Mouse (Mus musculus) erythroblast, embryonic 14.5 days (primary cell): ENCODE data around the gene Zyg11b.

Source experiments
- GATA1 ChIP-seq: IDR thresholded peaks from 2 replicates; pipeline ENCODE4 v1.6.1; 2012; ENCODE audit warnings: low read length, inconsistent platforms, mixed read lengths
- TAL1 ChIP-seq: IDR thresholded peaks from 3 replicates; pipeline ENCODE4 v1.6.1; 2012; ENCODE audit warnings: low read length, inconsistent platforms, mixed read lengths

DNA sequence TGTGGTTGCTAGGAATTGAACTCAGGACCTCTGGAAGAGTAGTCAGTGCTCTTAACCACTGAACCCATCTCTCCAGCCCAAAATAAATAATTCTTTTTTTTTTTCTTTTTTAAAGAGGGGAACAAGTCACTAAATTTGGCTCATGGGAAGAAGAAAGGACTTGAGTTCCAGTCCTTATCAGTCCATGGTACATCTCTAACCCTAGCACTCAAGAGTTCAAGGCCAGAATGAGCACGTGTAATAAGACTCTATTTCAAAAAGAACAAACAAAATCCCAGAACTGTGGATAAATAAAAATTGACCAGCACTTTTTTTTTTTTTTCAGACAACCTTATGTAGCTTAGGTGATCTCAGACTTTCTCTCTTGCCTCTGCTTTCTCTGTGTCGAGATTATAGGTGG is 35.9 kb upstream of the Zyg11b start:
- no peak for TF ChIP-seq GATA1
- no peak for TF ChIP-seq TAL1
